ENCODE assay signal across 8 mouse cellular contexts in genomic region chr12:118457493-118458408, GRCm38 (mm10).
DNase-seq lines count a peak whose midpoint lies in the region; ATAC-seq and TF ChIP-seq lines count a peak whose summit lies in the region.

No protein-coding gene starts in this region.

- peak; percentile 85 for ATAC-seq in limb, embryonic 13.5 days (ENCODE audit: low FRiP score, low read depth)
- ATAC-seq in midbrain, embryonic 15.5 days (replicated peaks) = peak; percentile 94
- ATAC-seq in stomach, postnatal 0 days (ENCODE audit: low FRiP score, low TSS enrichment) = no peak

- WGBS in limb, embryonic 13.5 days = 11% methylated on average over 36 of the region's 36 CpGs
- WGBS in midbrain, embryonic 15.5 days = 7% methylated on average over 36 of the region's 36 CpGs
- WGBS in stomach, postnatal 0 days = 9% methylated on average over 36 of the region's 36 CpGs

- DNase-seq in gastrocnemius, adult 2 months = peak; percentile 32
- no peak for DNase-seq in gastrocnemius, adult 8-10 months (ENCODE audit: low spot score in 2 of 2)
- peak; percentile 7 for DNase-seq in heart, adult 8-10 months (ENCODE audit: low spot score)
- DNase-seq in kidney, adult 9 months = peak; percentile 40
- DNase-seq in stomach, postnatal 0 days (ENCODE audit: low spot score) = peak; percentile 58

- no peaks in the 10 kb centered on the region for H3K4me1 ChIP-seq in cortical plate, adult 2 months (ENCODE audit: control insufficient read depth, insufficient read depth, low read length)
- H3K4me1 ChIP-seq in limb, embryonic 13.5 days = no peaks in the 10 kb centered on the region
- H3K4me1 ChIP-seq in midbrain, embryonic 15.5 days = peaks cover 6% of the 10 kb centered on the region; the same call in 1 of the 2 replicates
- H3K4me1 ChIP-seq in stomach, postnatal 0 days (replicated peaks; ENCODE audit: control insufficient read depth, insufficient read depth) = no peaks in the 10 kb centered on the region

- no peak overlapping the region for H3K9ac ChIP-seq in limb, embryonic 13.5 days
- no peak overlapping the region for H3K9ac ChIP-seq in midbrain, embryonic 15.5 days
- no peak overlapping the region for H3K9ac ChIP-seq in stomach, postnatal 0 days (ENCODE audit: low read length)

- no peaks in the 10 kb centered on the region for H3K9me3 ChIP-seq in limb, embryonic 13.5 days
- no peaks in the 10 kb centered on the region for H3K9me3 ChIP-seq in midbrain, embryonic 15.5 days
- no peaks in the 10 kb centered on the region for H3K9me3 ChIP-seq in stomach, postnatal 0 days (ENCODE audit: control insufficient read depth, low read length)

- H3K4me3 ChIP-seq in gastrocnemius, adult 2 months = no peak overlapping the region; the same call in 1 of the 2 replicates
- H3K4me3 ChIP-seq in cortical plate, adult 2 months (ENCODE audit: insufficient read depth, low read length) = no peak overlapping the region
- H3K4me3 ChIP-seq in limb, embryonic 13.5 days = peak overlapping the region; percentile 25; the same call in 1 of the 2 replicates
- peak overlapping the region; percentile 25 for H3K4me3 ChIP-seq in midbrain, embryonic 15.5 days
- no peak overlapping the region; the same call in 1 of the 2 replicates for H3K4me3 ChIP-seq in stomach, postnatal 0 days (ENCODE audit: low read depth, low read length)

- peaks cover 27% of the 10 kb centered on the region for H3K27me3 ChIP-seq in limb, embryonic 13.5 days
- peaks cover 44% of the 10 kb centered on the region for H3K27me3 ChIP-seq in midbrain, embryonic 15.5 days (replicated peaks)
- peaks cover 6% of the 10 kb centered on the region; the same call in 1 of the 2 replicates for H3K27me3 ChIP-seq in stomach, postnatal 0 days (ENCODE audit: control insufficient read depth, insufficient read depth, low read length)

- peak overlapping the region; percentile 57 for H3K4me2 ChIP-seq in limb, embryonic 13.5 days (replicated peaks)
- H3K4me2 ChIP-seq in midbrain, embryonic 15.5 days = peak overlapping the region; percentile 43
- peak overlapping the region; percentile 24 for H3K4me2 ChIP-seq in stomach, postnatal 0 days (replicated peaks; ENCODE audit: low read depth)

- TF ChIP-seq CTCF in gastrocnemius, adult 2 months (IDR thresholded peaks at IDR 0.05) = peak; percentile 65
- TF ChIP-seq CTCF in cortical plate, adult 2 months (IDR thresholded peaks at IDR 0.05; ENCODE audit: extremely low read depth, insufficient read depth, low read length) = peak; percentile 45; the same call in 1 of the 2 replicates
- TF ChIP-seq CTCF in stomach, postnatal 0 days (IDR thresholded peaks at IDR 0.05; ENCODE audit: low read depth) = peak; percentile 79

- no peak overlapping the region for H3K27ac ChIP-seq in gastrocnemius, adult 2 months
- H3K27ac ChIP-seq in cortical plate, adult 2 months (ENCODE audit: insufficient read depth, low read length) = no peak overlapping the region
- no peak overlapping the region for H3K27ac ChIP-seq in limb, embryonic 13.5 days
- no peak overlapping the region for H3K27ac ChIP-seq in midbrain, embryonic 15.5 days
- no peak overlapping the region for H3K27ac ChIP-seq in stomach, postnatal 0 days (replicated peaks)

- intact Hi-C loops in gastrocnemius, adult 2 months (cut with DNase I) = loop anchor here (5.0 to 10.0 kb wide), 2 partner anchors 397 to 465 kb away; no protein-coding TSS in a partner anchor

- no peak for TF ChIP-seq POLR2A in cortical plate, adult 2 months (IDR thresholded peaks at IDR 0.05; ENCODE audit: extremely low read depth, insufficient read depth, low read length)

- no peak for TF ChIP-seq EP300 in stomach, postnatal 0 days (optimal IDR thresholded peaks at IDR 0.05)

- H3K36me3 ChIP-seq in limb, embryonic 13.5 days = no peaks in the 10 kb centered on the region
- H3K36me3 ChIP-seq in midbrain, embryonic 15.5 days (replicated peaks) = no peaks in the 10 kb centered on the region
- H3K36me3 ChIP-seq in stomach, postnatal 0 days (ENCODE audit: control insufficient read depth, insufficient read depth, low read length) = no peaks in the 10 kb centered on the region

Comparison
In these comparisons a context has a peak if more than half of its experiments do, and no peak if none do; other contexts are left out.
1. DNase-seq: peak in gastrocnemius, adult 2 months (single experiment), heart, adult 8-10 months (single experiment), kidney, adult 9 months (single experiment) and stomach, postnatal 0 days (single experiment); none in gastrocnemius, adult 8-10 months (0 of 2).
2. H3K4me3 ChIP-seq: peak in limb, embryonic 13.5 days (single experiment) and midbrain, embryonic 15.5 days (single experiment); none in gastrocnemius, adult 2 months (single experiment), cortical plate, adult 2 months (single experiment) and stomach, postnatal 0 days (single experiment).
3. Peak in every context shown above with its lines, with median percentiles within 50 percentile points of each other: CTCF ChIP-seq and H3K4me2 ChIP-seq.